Mouse (Mus musculus): ENCODE measurements around the gene Pkn3. TPM values are rescaled to one million over a fixed set of nuclear protein-coding genes. Genes with fewer than 3 reads are reported as not detected.
"Not testable (repeated sequence)": the region's sequence is repeated elsewhere in the genome, so short reads cannot be mapped to it uniquely, and the experiment has no call there.

The Pkn3 gene
- polyA plus RNA-seq, 1 experiment from 2014 or later, result 8.2 TPM

- ATAC-seq, result no peak
- DNase-seq (ENCODE audit: low read depth, low spot score), result no peak
- H3K27me3 ChIP-seq, result no peaks in the 10 kb centered on the region
- CTCF ChIA-PET, result interaction anchor here (0.8 to 2.6 kb wide), 7 partner anchors 9 to 225 kb away, joined by 3 to 8 read pairs (median 4); partner anchors contain the start of gene Spout1
- no peak for TF ChIP-seq CTCF (IDR thresholded peaks at IDR 0.05)
- POLR2A ChIA-PET, result interaction anchor here (0.7 to 4.1 kb wide), 6 partner anchors 10 to 328 kb away, joined by 3 to 18 read pairs (median 8); partner anchors contain the start of genes Endog and Zer1
- in situ Hi-C loops (cut with MboI; ENCODE audit: low pct_unique_long_range_greater_than_20kb), result no loop called here
Measured at GRCm38 (mm10) chr2:30134928-30135620, 57.6 kb downstream of the Pkn3 start.

GRCm38 (mm10) chr2:30136458-30136857 is 59.0 kb downstream of the Pkn3 start:
- no peak for DNase-seq (ENCODE audit: low read depth, low spot score)
- no peak for ATAC-seq
- in situ Hi-C loops (cut with MboI; ENCODE audit: low pct_unique_long_range_greater_than_20kb), result no loop called here
- CTCF ChIA-PET, result interaction anchor here (1.0 kb wide), 1 partner anchor 9 kb away, joined by 3 read pairs; no protein-coding TSS in a partner anchor
- POLR2A ChIA-PET, result interaction anchor here (1.9 kb wide), 2 partner anchors 8 to 11 kb away, joined by 6 to 10 read pairs; no protein-coding TSS in a partner anchor
- TF ChIP-seq CTCF (IDR thresholded peaks at IDR 0.05), result no peak
- no peaks in the 10 kb centered on the region for H3K27me3 ChIP-seq

GRCm38 (mm10) chr2:30140021-30140420 is 62.5 kb downstream of the Pkn3 start:
- in situ Hi-C loops (cut with MboI; ENCODE audit: low pct_unique_long_range_greater_than_20kb); ATAC-seq; H3K27me3 ChIP-seq; DNase-seq (ENCODE audit: low read depth, low spot score); POLR2A ChIA-PET: not testable (repeated sequence)
- CTCF ChIA-PET, result interaction anchor here (1.0 kb wide), 2 partner anchors 22 kb away, joined by 3 read pairs; no protein-coding TSS in a partner anchor

Other genes starting within 250 kb of the Pkn3 start
- 12.0 TPM for gene Cercam, start 208.5 kb upstream of the Pkn3 start, polyA plus RNA-seq (2021)
- gene Odf2, start 188.5 kb upstream of the Pkn3 start, polyA plus RNA-seq (2021), result 59.7 TPM
- 30.3 TPM for gene Gle1, start 142.3 kb upstream of the Pkn3 start, polyA plus RNA-seq (2021)
- gene Sptan1, start 112.1 kb upstream of the Pkn3 start, polyA plus RNA-seq (2021), result 597 TPM
- 63.5 TPM for gene Wdr34, start 28.8 kb upstream of the Pkn3 start, polyA plus RNA-seq (2021)
- 288 TPM for gene Set, start 20.3 kb upstream of the Pkn3 start, polyA plus RNA-seq (2021)
- gene Zdhhc12, start 16.0 kb downstream of the Pkn3 start, polyA plus RNA-seq (2021), result 29.6 TPM
- gene Zer1, start 46.9 kb downstream of the Pkn3 start, polyA plus RNA-seq (2021), result 26.5 TPM
- gene Tbc1d13, start 56.1 kb downstream of the Pkn3 start, polyA plus RNA-seq (2021), result 37.9 TPM
- 19.2 TPM for gene Endog, start 93.8 kb downstream of the Pkn3 start, polyA plus RNA-seq (2021)
- gene Spout1, start 100.8 kb downstream of the Pkn3 start, polyA plus RNA-seq (2021), result 31.6 TPM
- 14.8 TPM for gene Kyat1, start 128.2 kb downstream of the Pkn3 start, polyA plus RNA-seq (2021)
- gene Lrrc8a, start 160.0 kb downstream of the Pkn3 start, polyA plus RNA-seq (2021), result 19.3 TPM
- 2.1 TPM for gene Gm28035, start 162.9 kb downstream of the Pkn3 start, polyA plus RNA-seq (2021)
- gene Phyhd1, start 188.5 kb downstream of the Pkn3 start, polyA plus RNA-seq (2021), result 22.4 TPM
- gene Gm28038, start 203.4 kb downstream of the Pkn3 start, polyA plus RNA-seq (2021), result not detected
- 24.0 TPM for gene Dolk, start 208.7 kb downstream of the Pkn3 start, polyA plus RNA-seq (2021)
- gene Nup188, start 208.7 kb downstream of the Pkn3 start, polyA plus RNA-seq (2021), result 36.7 TPM

Data from Patski (cell line).